Mouse (Mus musculus) stomach, embryonic 14.5 days (tissue): ENCODE data around the gene Pnrc1. TPM values are rescaled to one million over a fixed set of nuclear protein-coding genes. Genes with fewer than 3 reads are reported as not detected.
"Not testable (repeated sequence)": the region's sequence is repeated elsewhere in the genome, so short reads cannot be mapped to it uniquely, and the experiment has no call there.

Experiments
- ATAC-seq: fragments of 200-750 bp; cut with Nextera tagmentation; 2 replicates; pipeline ENCODE4 v1.8.0; 2017; ENCODE audit warnings: low read depth, moderate TSS enrichment; ENCODE audit not compliant: insufficient number of reproducible peaks, insufficient read depth, low FRiP score
- H3K27ac ChIP-seq: fragments of 300-500 bp; sonication (generic); 2 replicates; pipeline ENCODE4 v1.5.1; 2014; ENCODE audit warnings: mild to moderate bottlenecking, low read length, moderate library complexity, mixed read lengths
- H3K27me3 ChIP-seq: fragments of 300-500 bp; sonication (generic); 2 replicates; pipeline ENCODE4 v1.6.1; 2014; ENCODE audit warnings: low read length, control low read depth, mixed read lengths; ENCODE audit not compliant: control insufficient read depth, insufficient read depth
- H3K36me3 ChIP-seq: fragments of 300-500 bp; sonication (generic); 2 replicates; pipeline ENCODE4 v1.6.1; 2014; ENCODE audit warnings: mild to moderate bottlenecking, control low read depth, low read length, moderate library complexity, mixed read lengths; ENCODE audit not compliant: control insufficient read depth, insufficient read depth
- H3K4me1 ChIP-seq: fragments of 300-500 bp; sonication (generic); 2 replicates; pipeline ENCODE4 v1.6.1; 2014; ENCODE audit warnings: low read length, control low read depth, mixed read lengths; ENCODE audit not compliant: control insufficient read depth, insufficient read depth
- H3K4me2 ChIP-seq: fragments of 300-500 bp; sonication (generic); replicated peaks from 2 replicates; pipeline ENCODE4 v1.6.1; 2014; ENCODE audit warnings: low read depth, low read length, control low read depth
- H3K4me3 ChIP-seq: fragments of 300-500 bp; sonication (generic); 2 replicates; pipeline ENCODE4 v1.5.1; 2014; ENCODE audit warnings: low read depth, low read length, control low read depth
- H3K9ac ChIP-seq: fragments of 300-500 bp; sonication (generic); replicated peaks from 2 replicates; pipeline ENCODE4 v1.6.1; 2014; ENCODE audit warnings: low read depth, mild to moderate bottlenecking, control low read depth, low read length, moderate library complexity, mixed read lengths
- H3K9me3 ChIP-seq: fragments of 300-500 bp; sonication (generic); 2 replicates; pipeline ENCODE4 v1.6.1; 2016; ENCODE audit warnings: low read depth, low read length, control low read depth; ENCODE audit not compliant: control insufficient read depth
- WGBS: fragments of 180-500 bp; shearing (Covaris S2); extraction: QIAGEN DNeasy Blood & Tissue Kit; methylation state at CpG from one replicate; pipeline ENCODE4 v1.1.7; 2014; 5-methylcytosine and 5-hydroxymethylcytosine counted together
- polyA plus RNA-seq: library from polyadenylated mRNA; unstranded; fragments of >200 nt; fragmentation: Nextera tagmentation; extraction: Ambion mirVana; gene quantifications from 2 replicates; pipeline ENCODE4 v1.2.1, GENCODE M21; 2014

Gene Pnrc1
- polyA plus RNA-seq, 1 experiment from 2014 or later, result 112 TPM

GRCm38 (mm10) chr4:33307146-33307545 lies 17.2 kb upstream of the Pnrc1 start:
- no peak for ATAC-seq
- Histone ChIP-seq H3K27ac (no peak overlapping the region), H3K36me3 (no peaks in the 10 kb centered on the region), H3K4me2 (no peak overlapping the region), H3K9ac (no peak overlapping the region), H3K27me3 (no peaks in the 10 kb centered on the region), H3K4me1 (peaks cover 4% of the 10 kb centered on the region; the same call in 1 of the 2 replicates), H3K4me3 (no peak overlapping the region), H3K9me3 (no peaks in the 10 kb centered on the region)
- WGBS, result 70% methylated on average over 4 of the region's 4 CpGs

GRCm38 (mm10) chr4:33303057-33303456 lies 13.1 kb upstream of the Pnrc1 start:
- H3K4me3 ChIP-seq, result no peak overlapping the region
- no peak overlapping the region for H3K4me2 ChIP-seq
- H3K4me1 ChIP-seq, result no peaks in the 10 kb centered on the region
- no peaks in the 10 kb centered on the region for H3K36me3 ChIP-seq
- WGBS, result 93% methylated on average over 1 of the region's 1 CpGs
- no peaks in the 10 kb centered on the region for H3K9me3 ChIP-seq
- no peak for ATAC-seq
- no peak overlapping the region for H3K27ac ChIP-seq
- no peaks in the 10 kb centered on the region for H3K27me3 ChIP-seq
- no peak overlapping the region for H3K9ac ChIP-seq

GRCm38 (mm10) chr4:33300891-33301665 lies 11.1 kb upstream of the Pnrc1 start:
- not testable (repeated sequence) for H3K4me2 ChIP-seq, H3K4me3 ChIP-seq, H3K4me1 ChIP-seq, H3K9ac ChIP-seq, H3K36me3 ChIP-seq, H3K9me3 ChIP-seq, ATAC-seq, H3K27me3 ChIP-seq, H3K27ac ChIP-seq
- WGBS, result 88% methylated on average over 6 of the region's 6 CpGs

GRCm38 (mm10) chr4:33292409-33293370 lies 2.7 kb upstream of the Pnrc1 start:
- no peaks in the 10 kb centered on the region for H3K27me3 ChIP-seq
- no peak overlapping the region for H3K27ac ChIP-seq
- no peaks in the 10 kb centered on the region for H3K9me3 ChIP-seq
- H3K4me2 ChIP-seq, result no peak overlapping the region
- ATAC-seq, result no peak
- H3K4me3 ChIP-seq, result no peak overlapping the region
- no peak overlapping the region for H3K9ac ChIP-seq
- no peaks in the 10 kb centered on the region for H3K36me3 ChIP-seq
- WGBS, result 21% methylated on average over 16 of the region's 16 CpGs
- H3K4me1 ChIP-seq, result no peaks in the 10 kb centered on the region

GRCm38 (mm10) chr4:33290878-33291277 lies 915 bp upstream of the Pnrc1 start:
- H3K4me3 ChIP-seq, result no peak overlapping the region
- WGBS, result 47% methylated on average over 4 of the region's 4 CpGs
- ATAC-seq, result no peak
- no peak overlapping the region for H3K9ac ChIP-seq
- H3K4me2 ChIP-seq, result no peak overlapping the region
- no peak overlapping the region for H3K27ac ChIP-seq
- H3K27me3 ChIP-seq, result no peaks in the 10 kb centered on the region
- no peaks in the 10 kb centered on the region for H3K4me1 ChIP-seq
- no peaks in the 10 kb centered on the region for H3K36me3 ChIP-seq
- no peaks in the 10 kb centered on the region for H3K9me3 ChIP-seq

GRCm38 (mm10) chr4:33289106-33289650 lies 785 bp downstream of the Pnrc1 start:
- 79% methylated on average over 12 of the region's 12 CpGs for WGBS
- no peak overlapping the region for H3K9ac ChIP-seq
- H3K4me1 ChIP-seq, result no peaks in the 10 kb centered on the region
- H3K36me3 ChIP-seq, result no peaks in the 10 kb centered on the region
- no peaks in the 10 kb centered on the region for H3K27me3 ChIP-seq
- no peak for ATAC-seq
- peak overlapping the region; percentile 17; the same call in 1 of the 2 replicates for H3K4me3 ChIP-seq
- peak overlapping the region; percentile 25; the same call in 1 of the 2 replicates for H3K4me2 ChIP-seq
- no peaks in the 10 kb centered on the region for H3K9me3 ChIP-seq
- H3K27ac ChIP-seq, result no peak overlapping the region

GRCm38 (mm10) chr4:33285448-33285847 lies 4.5 kb downstream of the Pnrc1 start:
- Histone ChIP-seq H3K9ac (no peak overlapping the region), H3K4me2 (no peak overlapping the region), H3K4me3 (no peak overlapping the region), H3K36me3 (no peaks in the 10 kb centered on the region), H3K9me3 (no peaks in the 10 kb centered on the region), H3K4me1 (no peaks in the 10 kb centered on the region), H3K27ac (no peak overlapping the region), H3K27me3 (no peaks in the 10 kb centered on the region)
- no peak for ATAC-seq
- WGBS, result 88% methylated on average over 8 of the region's 8 CpGs

- Histone ChIP-seq H3K4me3 (no peak overlapping the region), H3K4me2 (no peak overlapping the region), H3K36me3 (no peaks in the 10 kb centered on the region), H3K9me3 (no peaks in the 10 kb centered on the region), H3K9ac (no peak overlapping the region), H3K27ac (no peak overlapping the region), H3K4me1 (no peaks in the 10 kb centered on the region), H3K27me3 (no peaks in the 10 kb centered on the region)
- WGBS, result 70% methylated on average over 5 of the region's 5 CpGs
- ATAC-seq, result no peak
These were observed 5.7 kb downstream of the Pnrc1 start for GRCm38 (mm10) chr4:33284083-33284880.
